Comparison of ENCODE assay signal across 8 mouse cellular contexts in genomic region chr2:125723408-125724085, GRCm38 (mm10). TPM values are rescaled to one million over a fixed set of nuclear protein-coding genes. Genes with fewer than 3 reads are reported as not detected.
DNase-seq lines count a peak whose midpoint lies in the region; ATAC-seq and TF ChIP-seq lines count a peak whose summit lies in the region.

No protein-coding gene starts in this region.

- H3K9me3 ChIP-seq in embryonic facial prominence, embryonic 10.5 days, result no peaks in the 10 kb centered on the region
- no peaks in the 10 kb centered on the region for H3K9me3 ChIP-seq in heart, embryonic 14.5 days (ENCODE audit: control insufficient read depth, low read length)
- H3K9me3 ChIP-seq in kidney, embryonic 16.5 days (ENCODE audit: low read length), result no peaks in the 10 kb centered on the region
- no peaks in the 10 kb centered on the region for H3K9me3 ChIP-seq in lung, embryonic 15.5 days

- peak overlapping the region; percentile 100 for H3K4me2 ChIP-seq in heart, embryonic 14.5 days (ENCODE audit: low read length)
- H3K4me2 ChIP-seq in kidney, embryonic 16.5 days (replicated peaks; ENCODE audit: low read depth, low read length), result peak overlapping the region; percentile 82
- H3K4me2 ChIP-seq in lung, embryonic 15.5 days, result peak overlapping the region; percentile 93

- no peaks in the 10 kb centered on the region for H3K36me3 ChIP-seq in embryonic facial prominence, embryonic 10.5 days (replicated peaks)
- no peaks in the 10 kb centered on the region for H3K36me3 ChIP-seq in heart, embryonic 14.5 days (ENCODE audit: control insufficient read depth, insufficient read depth, low read length)
- no peaks in the 10 kb centered on the region for H3K36me3 ChIP-seq in kidney, embryonic 16.5 days (ENCODE audit: insufficient read depth, low read length)
- H3K36me3 ChIP-seq in lung, embryonic 15.5 days, result no peaks in the 10 kb centered on the region

- 1% methylated on average over 34 of the region's 34 CpGs for WGBS in embryonic facial prominence, embryonic 10.5 days
- 0% methylated on average over 34 of the region's 34 CpGs for WGBS in heart, embryonic 14.5 days
- WGBS in kidney, embryonic 16.5 days, result under 1% methylated on average over 34 of the region's 34 CpGs
- under 1% methylated on average over 34 of the region's 34 CpGs for WGBS in lung, embryonic 15.5 days
- WGBS in olfactory bulb, adult 2 months, result 2% methylated on average over 34 of the region's 34 CpGs

- no peak for TF ChIP-seq CTCF in olfactory bulb, adult 2 months (IDR thresholded peaks at IDR 0.05; ENCODE audit: insufficient read depth, low read depth, low read length)

- H3K9ac ChIP-seq in heart, embryonic 14.5 days (ENCODE audit: low read length), result peak overlapping the region; percentile 73
- peak overlapping the region; percentile 51 for H3K9ac ChIP-seq in kidney, embryonic 16.5 days (replicated peaks; ENCODE audit: low read length)
- H3K9ac ChIP-seq in lung, embryonic 15.5 days, result peak overlapping the region; percentile 26

- peaks cover 84% of the 10 kb centered on the region for H3K27me3 ChIP-seq in embryonic facial prominence, embryonic 10.5 days (replicated peaks; ENCODE audit: low read depth, poor library complexity, severe bottlenecking)
- peaks cover 33% of the 10 kb centered on the region for H3K27me3 ChIP-seq in heart, embryonic 14.5 days (ENCODE audit: control insufficient read depth, insufficient read depth, low read length)
- peaks cover 32% of the 10 kb centered on the region for H3K27me3 ChIP-seq in kidney, embryonic 16.5 days (ENCODE audit: insufficient read depth, low read length)
- H3K27me3 ChIP-seq in lung, embryonic 15.5 days, result peaks cover 31% of the 10 kb centered on the region

- peak overlapping the region; percentile 72 for H3K4me3 ChIP-seq in embryonic facial prominence, embryonic 10.5 days
- peak overlapping the region; percentile 56 to 58 for H3K4me3 ChIP-seq in heart, embryonic 14.5 days (ENCODE audit: control insufficient read depth in 1 of 2, insufficient read depth in 1 of 2, low read depth in 1 of 2, low read length in 2 of 2)
- peak overlapping the region; percentile 51 for H3K4me3 ChIP-seq in kidney, embryonic 16.5 days (ENCODE audit: low read length)
- peak overlapping the region; percentile 46 for H3K4me3 ChIP-seq in lung, embryonic 15.5 days
- H3K4me3 ChIP-seq in olfactory bulb, adult 2 months (ENCODE audit: insufficient read depth, low read depth, low read length), result peak overlapping the region; percentile 40

- H3K4me1 ChIP-seq in embryonic facial prominence, embryonic 10.5 days, result peaks cover 26% of the 10 kb centered on the region
- H3K4me1 ChIP-seq in heart, embryonic 14.5 days (ENCODE audit: control insufficient read depth in 2 of 2, insufficient read depth in 2 of 2, low read length in 2 of 2), result peaks cover 9 to 14% of the 10 kb centered on the region in 2 experiments
- H3K4me1 ChIP-seq in kidney, embryonic 16.5 days (ENCODE audit: insufficient read depth, low read length), result peaks cover 20% of the 10 kb centered on the region
- peaks cover 12% of the 10 kb centered on the region for H3K4me1 ChIP-seq in lung, embryonic 15.5 days
- H3K4me1 ChIP-seq in olfactory bulb, adult 2 months (ENCODE audit: control insufficient read depth, insufficient read depth, low read length), result peaks cover 18% of the 10 kb centered on the region

- peak; percentile 50 for DNase-seq in CD4-positive, CD25-positive, alpha-beta regulatory T cell, adult 2 months (ENCODE audit: low read depth, low spot score)
- peak; percentile 74 for DNase-seq in adrenal gland, adult 2 months
- DNase-seq in embryonic facial prominence, embryonic 10.5 days (ENCODE audit: low spot score), result peak; percentile 73
- DNase-seq in T-cell, adult 2 months (ENCODE audit: low spot score), result no peak

- no peak for TF ChIP-seq POLR2A in olfactory bulb, adult 2 months (IDR thresholded peaks at IDR 0.05; ENCODE audit: insufficient read depth, low read depth, low read length)

- no peak; the same call in 1 of the 2 replicates for ATAC-seq in heart, embryonic 14.5 days (ENCODE audit: insufficient number of reproducible peaks, insufficient read depth, low FRiP score, low read depth)
- ATAC-seq in kidney, embryonic 16.5 days (ENCODE audit: low FRiP score, low TSS enrichment), result peak; percentile 80
- ATAC-seq in lung, embryonic 15.5 days (ENCODE audit: borderline replicate concordance, extremely low read depth, low FRiP score, low TSS enrichment), result peak; percentile 83

- H3K27ac ChIP-seq in embryonic facial prominence, embryonic 10.5 days (replicated peaks), result peak overlapping the region; percentile 71
- H3K27ac ChIP-seq in heart, embryonic 14.5 days (replicated peaks in 1 of 2; ENCODE audit: control insufficient read depth in 1 of 2, insufficient read depth in 1 of 2, low read depth in 2 of 2, low read length in 2 of 2), result no peak overlapping the region
- no peak overlapping the region for H3K27ac ChIP-seq in kidney, embryonic 16.5 days (ENCODE audit: low read length)
- H3K27ac ChIP-seq in lung, embryonic 15.5 days, result no peak overlapping the region
- H3K27ac ChIP-seq in olfactory bulb, adult 2 months (ENCODE audit: insufficient read depth, low read depth, low read length), result no peak overlapping the region

RNA-seq across cellular contexts. Expression of gene Shc4, which starts 0.4 kb away (rescaled TPM):
- total RNA-seq in adrenal gland, adult 2 months (2021), result 1 to 10 TPM; 2.4 to 3.6 TPM
- polyA plus RNA-seq in adrenal gland, adult 2 months (2012; rRNA removed), result 0.82 and 1.4 TPM in 2 replicates
- polyA plus RNA-seq in embryonic facial prominence, embryonic 10.5 days (2016; fragmentation: Nextera tagmentation; extraction: Ambion mirVana), result 1.2 and 2.0 TPM in 2 replicates
- polyA plus RNA-seq in heart, embryonic 14.5 days (2014; fragmentation: Nextera tagmentation; extraction: Ambion mirVana), result 1.2 and 1.3 TPM in 2 replicates
- 1.1 and 1.6 TPM in 2 replicates for polyA plus RNA-seq in kidney, embryonic 16.5 days (2015; fragmentation: Nextera tagmentation; extraction: Ambion mirVana)
- 1.2 and 1.3 TPM in 2 replicates for polyA plus RNA-seq in lung, embryonic 15.5 days (2015; fragmentation: Nextera tagmentation; extraction: Ambion mirVana)
- polyA plus RNA-seq in olfactory bulb, adult 2 months (2012; ENCODE audit: insufficient read depth, insufficient read length, low replicate concordance, missing spikeins), result not detected in 2 replicates

RNA-seq across cellular contexts. Expression of gene Eid1, which starts 50.7 kb away (rescaled TPM):
- total RNA-seq in adrenal gland, adult 2 months (2021), result 100 to 1,000 TPM in 1 of 2 experiments, 10 to 100 TPM in 1; 98.6 to 141 TPM
- polyA plus RNA-seq in adrenal gland, adult 2 months (2012; rRNA removed), result 28.9 and 29.6 TPM in 2 replicates
- 127 and 136 TPM in 2 replicates for polyA plus RNA-seq in embryonic facial prominence, embryonic 10.5 days (2016; fragmentation: Nextera tagmentation; extraction: Ambion mirVana)
- polyA plus RNA-seq in heart, embryonic 14.5 days (2014; fragmentation: Nextera tagmentation; extraction: Ambion mirVana), result 192 and 208 TPM in 2 replicates
- 91.8 and 99.5 TPM in 2 replicates for polyA plus RNA-seq in kidney, embryonic 16.5 days (2015; fragmentation: Nextera tagmentation; extraction: Ambion mirVana)
- polyA plus RNA-seq in lung, embryonic 15.5 days (2015; fragmentation: Nextera tagmentation; extraction: Ambion mirVana), result 117 and 126 TPM in 2 replicates
- not detected in 2 replicates for polyA plus RNA-seq in olfactory bulb, adult 2 months (2012; ENCODE audit: insufficient read depth, insufficient read length, low replicate concordance, missing spikeins)

RNA-seq across cellular contexts. Expression of gene Secisbp2l, which starts 59.1 kb away (rescaled TPM):
- total RNA-seq in adrenal gland, adult 2 months (2021), result 10 to 100 TPM; 55.2 to 56.7 TPM
- polyA plus RNA-seq in adrenal gland, adult 2 months (2012; rRNA removed), result 8.8 and 13.3 TPM in 2 replicates
- 15.5 and 17.3 TPM in 2 replicates for polyA plus RNA-seq in embryonic facial prominence, embryonic 10.5 days (2016; fragmentation: Nextera tagmentation; extraction: Ambion mirVana)
- 15.7 and 16.4 TPM in 2 replicates for polyA plus RNA-seq in heart, embryonic 14.5 days (2014; fragmentation: Nextera tagmentation; extraction: Ambion mirVana)
- 18.5 and 19.7 TPM in 2 replicates for polyA plus RNA-seq in kidney, embryonic 16.5 days (2015; fragmentation: Nextera tagmentation; extraction: Ambion mirVana)
- polyA plus RNA-seq in lung, embryonic 15.5 days (2015; fragmentation: Nextera tagmentation; extraction: Ambion mirVana), result 17.1 and 17.8 TPM in 2 replicates
- 44.6 TPM in 1 of 2 replicates, not detected in the other for polyA plus RNA-seq in olfactory bulb, adult 2 months (2012; ENCODE audit: insufficient read depth, insufficient read length, low replicate concordance, missing spikeins)
